Mouse (Mus musculus): Measurements from ENCODE around the gene Pank2. TPM values are rescaled to one million over a fixed set of nuclear protein-coding genes. Genes with fewer than 3 reads are reported as not detected.

The Pank2 gene
- polyA plus RNA-seq, 1 experiment from 2014 or later, result 34.9 TPM

DNA sequence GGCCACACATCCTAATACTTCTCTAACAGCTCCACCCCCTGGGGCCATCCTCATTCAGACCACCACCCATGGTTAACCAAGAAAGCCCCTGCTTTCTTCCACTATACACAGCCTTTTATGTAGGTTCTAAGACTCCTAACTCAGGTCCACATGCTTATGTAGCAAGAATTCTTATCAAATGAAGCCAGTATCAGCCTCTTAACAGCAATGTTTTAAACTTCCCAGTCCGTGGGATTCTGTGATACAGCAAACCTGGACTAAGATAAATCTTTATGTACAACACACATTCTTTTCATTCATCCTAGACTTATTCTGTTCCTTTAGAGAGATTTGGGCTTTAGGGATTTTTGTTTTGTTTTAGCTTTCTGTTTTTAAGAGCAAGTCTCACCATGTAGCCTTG, 61.4 kb downstream of the Pank2 start:
- Histone ChIP-seq H3K4me3 (replicated peaks; ENCODE audit: low read depth, low read length) (no peak overlapping the region), H3K27ac (replicated peaks; ENCODE audit: low read depth, low read length) (no peak overlapping the region), H3K4me2 (ENCODE audit: low read length) (no peak overlapping the region), H3K9ac (replicated peaks; ENCODE audit: low read length) (no peak overlapping the region), H3K4me1 (ENCODE audit: control insufficient read depth, insufficient read depth, low read length) (no peaks in the 10 kb centered on the region), H3K9me3 (ENCODE audit: control insufficient read depth, low read length) (peaks cover 6% of the 10 kb centered on the region), H3K27me3 (ENCODE audit: control insufficient read depth, insufficient read depth, low read length) (no peaks in the 10 kb centered on the region), H3K36me3 (ENCODE audit: control insufficient read depth, insufficient read depth, low read length) (no peaks in the 10 kb centered on the region; the same call in 1 of the 2 replicates)
- DNase-seq (no peak), ATAC-seq (ENCODE audit: low FRiP score, low TSS enrichment) (no peak)
- WGBS, result 74% methylated on average over 1 of the region's 1 CpGs

DNA sequence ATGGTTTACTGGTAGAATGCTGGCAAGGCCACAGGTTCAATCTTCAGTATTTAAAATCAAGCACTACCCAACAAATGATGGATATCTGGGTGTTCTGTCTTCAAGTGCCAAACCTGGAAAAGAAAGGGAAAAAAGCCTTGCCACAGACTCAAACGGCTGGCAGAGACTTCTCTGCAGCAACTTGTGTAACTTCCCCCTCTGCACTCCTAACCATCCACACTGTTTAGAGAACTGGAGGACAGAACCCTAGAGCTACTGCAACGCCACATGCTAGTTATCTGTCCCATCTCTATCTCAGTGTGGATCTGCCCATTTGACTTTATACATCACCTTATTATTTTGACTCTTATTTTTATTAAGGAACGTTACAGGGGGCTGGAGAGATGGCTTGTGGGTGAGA, 63.7 kb downstream of the Pank2 start:
- no peak overlapping the region for H3K27ac ChIP-seq (replicated peaks; ENCODE audit: low read depth, low read length)
- no peak overlapping the region for H3K4me2 ChIP-seq (ENCODE audit: low read length)
- ATAC-seq (ENCODE audit: low FRiP score, low TSS enrichment), result no peak
- H3K9me3 ChIP-seq (ENCODE audit: control insufficient read depth, low read length), result no peaks in the 10 kb centered on the region
- no peaks in the 10 kb centered on the region for H3K36me3 ChIP-seq (ENCODE audit: control insufficient read depth, insufficient read depth, low read length)
- no peak overlapping the region for H3K9ac ChIP-seq (replicated peaks; ENCODE audit: low read length)
- H3K4me1 ChIP-seq (ENCODE audit: control insufficient read depth, insufficient read depth, low read length), result no peaks in the 10 kb centered on the region
- WGBS, result 78% methylated on average over 3 of the region's 3 CpGs
- no peak for DNase-seq
- H3K4me3 ChIP-seq (replicated peaks; ENCODE audit: low read depth, low read length), result no peak overlapping the region
- no peaks in the 10 kb centered on the region for H3K27me3 ChIP-seq (ENCODE audit: control insufficient read depth, insufficient read depth, low read length)

DNA sequence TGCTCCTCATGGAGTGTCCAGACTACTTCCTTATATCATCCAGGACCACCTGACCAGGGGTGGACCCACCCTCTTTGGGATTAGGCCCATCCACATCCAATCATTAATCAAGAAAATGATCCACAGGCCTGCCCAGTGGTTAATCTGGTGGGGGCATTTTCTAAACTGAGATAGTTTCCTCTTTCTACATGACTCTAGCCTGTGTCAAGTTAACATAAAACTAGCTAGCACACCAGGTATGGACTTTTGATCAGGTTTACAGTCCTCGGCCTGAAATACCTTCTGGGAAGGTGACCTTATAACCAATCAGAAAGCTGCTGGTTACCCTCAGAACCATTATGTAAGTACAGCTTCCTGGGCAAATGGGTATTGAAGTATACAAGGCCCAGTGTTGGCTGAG, 66.7 kb downstream of the Pank2 start:
- Histone ChIP-seq H3K9me3 (ENCODE audit: control insufficient read depth, low read length) (no peaks in the 10 kb centered on the region), H3K4me3 (replicated peaks; ENCODE audit: low read depth, low read length) (no peak overlapping the region), H3K4me1 (ENCODE audit: control insufficient read depth, insufficient read depth, low read length) (no peaks in the 10 kb centered on the region), H3K27ac (replicated peaks; ENCODE audit: low read depth, low read length) (no peak overlapping the region), H3K4me2 (ENCODE audit: low read length) (no peak overlapping the region), H3K9ac (replicated peaks; ENCODE audit: low read length) (no peak overlapping the region), H3K27me3 (ENCODE audit: control insufficient read depth, insufficient read depth, low read length) (no peaks in the 10 kb centered on the region), H3K36me3 (ENCODE audit: control insufficient read depth, insufficient read depth, low read length) (no peaks in the 10 kb centered on the region)
- no peak for ATAC-seq (ENCODE audit: low FRiP score, low TSS enrichment)
- DNase-seq, result no peak
- WGBS, result 96% methylated on average over 1 of the region's 1 CpGs

GRCm38 (mm10) chr2:131330548-131330947, 68.3 kb downstream of the Pank2 start:
- no peak overlapping the region for H3K4me2 ChIP-seq (ENCODE audit: low read length)
- DNase-seq, result no peak
- no peak for ATAC-seq (ENCODE audit: low FRiP score, low TSS enrichment)
- no peak overlapping the region for H3K4me3 ChIP-seq (replicated peaks; ENCODE audit: low read depth, low read length)
- H3K27ac ChIP-seq (replicated peaks; ENCODE audit: low read depth, low read length), result no peak overlapping the region
- H3K4me1 ChIP-seq (ENCODE audit: control insufficient read depth, insufficient read depth, low read length), result no peaks in the 10 kb centered on the region
- H3K36me3 ChIP-seq (ENCODE audit: control insufficient read depth, insufficient read depth, low read length), result no peaks in the 10 kb centered on the region
- WGBS, result 71% methylated on average over 3 of the region's 3 CpGs
- no peak overlapping the region for H3K9ac ChIP-seq (replicated peaks; ENCODE audit: low read length)
- no peaks in the 10 kb centered on the region for H3K9me3 ChIP-seq (ENCODE audit: control insufficient read depth, low read length)
- no peaks in the 10 kb centered on the region for H3K27me3 ChIP-seq (ENCODE audit: control insufficient read depth, insufficient read depth, low read length)

DNA sequence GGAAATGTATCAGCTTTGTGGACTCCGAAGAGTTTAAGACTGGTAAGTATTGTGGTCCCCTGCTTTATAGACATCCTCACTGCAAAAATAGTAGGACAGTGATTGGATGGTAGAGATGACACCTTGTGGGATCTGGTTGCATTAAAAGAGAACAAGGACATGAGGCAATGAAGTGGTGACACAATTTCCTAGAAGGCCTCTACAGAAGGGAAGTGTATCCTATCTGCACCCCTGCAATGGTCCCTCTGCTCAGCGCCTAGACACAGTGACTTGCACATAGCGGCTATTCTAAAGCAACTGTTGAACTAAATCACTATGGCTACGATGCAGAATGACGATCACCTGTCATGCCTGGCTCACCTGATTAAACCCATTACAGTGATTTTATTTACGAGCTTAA, 75.3 kb downstream of the Pank2 start:
- Histone ChIP-seq H3K4me2 (ENCODE audit: low read length) (no peak overlapping the region), H3K9ac (replicated peaks; ENCODE audit: low read length) (no peak overlapping the region), H3K36me3 (ENCODE audit: control insufficient read depth, insufficient read depth, low read length) (no peaks in the 10 kb centered on the region), H3K4me1 (ENCODE audit: control insufficient read depth, insufficient read depth, low read length) (no peaks in the 10 kb centered on the region), H3K27me3 (ENCODE audit: control insufficient read depth, insufficient read depth, low read length) (no peaks in the 10 kb centered on the region), H3K27ac (replicated peaks; ENCODE audit: low read depth, low read length) (no peak overlapping the region), H3K9me3 (ENCODE audit: control insufficient read depth, low read length) (no peaks in the 10 kb centered on the region), H3K4me3 (replicated peaks; ENCODE audit: low read depth, low read length) (no peak overlapping the region)
- WGBS, result 88% methylated on average over 6 of the region's 6 CpGs
- ATAC-seq (ENCODE audit: low FRiP score, low TSS enrichment) (no peak), DNase-seq (no peak)

DNA sequence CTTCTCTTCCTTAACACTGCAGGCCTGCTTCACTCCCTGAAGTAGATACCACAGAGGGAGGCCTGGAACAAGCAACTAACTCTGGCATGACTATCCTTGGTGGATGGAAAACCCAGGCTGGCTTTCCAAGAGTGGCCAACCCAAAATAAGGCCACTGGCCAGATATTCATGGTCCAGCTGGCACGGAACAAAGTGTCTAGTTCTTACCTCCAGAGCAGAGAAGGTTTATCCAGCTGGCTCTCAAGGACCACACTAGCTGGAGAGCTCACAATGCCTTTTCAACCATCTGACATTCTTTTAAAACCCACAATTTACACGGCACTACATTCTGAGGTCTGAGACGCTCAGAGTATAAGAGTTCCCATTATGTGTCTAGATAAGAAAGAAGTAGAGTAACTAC, 82.2 kb downstream of the Pank2 start:
- Histone ChIP-seq H3K9ac (replicated peaks; ENCODE audit: low read length) (no peak overlapping the region), H3K9me3 (ENCODE audit: control insufficient read depth, low read length) (no peaks in the 10 kb centered on the region), H3K27me3 (ENCODE audit: control insufficient read depth, insufficient read depth, low read length) (no peaks in the 10 kb centered on the region), H3K27ac (replicated peaks; ENCODE audit: low read depth, low read length) (no peak overlapping the region), H3K36me3 (ENCODE audit: control insufficient read depth, insufficient read depth, low read length) (no peaks in the 10 kb centered on the region), H3K4me3 (replicated peaks; ENCODE audit: low read depth, low read length) (no peak overlapping the region), H3K4me1 (ENCODE audit: control insufficient read depth, insufficient read depth, low read length) (peaks cover 7% of the 10 kb centered on the region; the same call in 1 of the 2 replicates), H3K4me2 (ENCODE audit: low read length) (no peak overlapping the region)
- no peak for ATAC-seq (ENCODE audit: low FRiP score, low TSS enrichment)
- no peak for DNase-seq
- 66% methylated on average over 3 of the region's 3 CpGs for WGBS

GRCm38 (mm10) chr2:131345556-131345955, 83.3 kb downstream of the Pank2 start:
- no peak overlapping the region for H3K4me3 ChIP-seq (replicated peaks; ENCODE audit: low read depth, low read length)
- no peaks in the 10 kb centered on the region for H3K9me3 ChIP-seq (ENCODE audit: control insufficient read depth, low read length)
- DNase-seq (no peak), ATAC-seq (ENCODE audit: low FRiP score, low TSS enrichment) (no peak)
- H3K36me3 ChIP-seq (ENCODE audit: control insufficient read depth, insufficient read depth, low read length), result no peaks in the 10 kb centered on the region
- 59% methylated on average over 3 of the region's 3 CpGs for WGBS
- H3K27ac ChIP-seq (replicated peaks; ENCODE audit: low read depth, low read length), result no peak overlapping the region
- no peak overlapping the region for H3K4me2 ChIP-seq (ENCODE audit: low read length)
- no peak overlapping the region for H3K9ac ChIP-seq (replicated peaks; ENCODE audit: low read length)
- H3K4me1 ChIP-seq (ENCODE audit: control insufficient read depth, insufficient read depth, low read length), result peaks cover 17% of the 10 kb centered on the region
- H3K27me3 ChIP-seq (ENCODE audit: control insufficient read depth, insufficient read depth, low read length), result no peaks in the 10 kb centered on the region

Small RNA genes within 50 kb of the gene (microRNA-seq; reads per million reads assigned to microRNA genes)
- gene Mir103-2, result 85.8 reads per million, percentile 54 among the genes with 10 or more reads in this experiment

Other genes starting within 250 kb of the Pank2 start
- 37.8 and 41.7 TPM in 2 replicates for gene Gfra4, start 219.4 kb upstream of the Pank2 start, polyA plus RNA-seq (2014; fragmentation: Nextera tagmentation; extraction: Ambion mirVana)
- gene Adam33, start 198.7 kb upstream of the Pank2 start, polyA plus RNA-seq (2014; fragmentation: Nextera tagmentation; extraction: Ambion mirVana), result 0.36 and 0.58 TPM in 2 replicates
- gene Siglec1, start 175.7 kb upstream of the Pank2 start, polyA plus RNA-seq (2014; fragmentation: Nextera tagmentation; extraction: Ambion mirVana), result 0.51 TPM in 1 of 2 replicates, not detected in the other
- gene Hspa12b, start 135.2 kb upstream of the Pank2 start, polyA plus RNA-seq (2014; fragmentation: Nextera tagmentation; extraction: Ambion mirVana), result 1.5 and 1.7 TPM in 2 replicates
- gene Gm11037, start 129.0 kb upstream of the Pank2 start, polyA plus RNA-seq (2014; fragmentation: Nextera tagmentation; extraction: Ambion mirVana), result not detected in 2 replicates
- gene 1700037H04Rik, start 102.4 kb upstream of the Pank2 start, polyA plus RNA-seq (2014; fragmentation: Nextera tagmentation; extraction: Ambion mirVana), result 76.4 and 85.7 TPM in 2 replicates
- gene Cenpb, start 82.4 kb upstream of the Pank2 start, polyA plus RNA-seq (2014; fragmentation: Nextera tagmentation; extraction: Ambion mirVana), result 11.1 TPM in 2 replicates
- 16.4 and 31.5 TPM in 2 replicates for gene Cdc25b, start 75.5 kb upstream of the Pank2 start, polyA plus RNA-seq (2014; fragmentation: Nextera tagmentation; extraction: Ambion mirVana)
- 11.3 and 14.1 TPM in 2 replicates for gene Spef1, start 75.2 kb upstream of the Pank2 start, polyA plus RNA-seq (2014; fragmentation: Nextera tagmentation; extraction: Ambion mirVana)
- 32.5 and 34.3 TPM in 2 replicates for gene Ap5s1, start 55.4 kb upstream of the Pank2 start, polyA plus RNA-seq (2014; fragmentation: Nextera tagmentation; extraction: Ambion mirVana)
- 3.8 and 6.8 TPM in 2 replicates for gene Mavs, start 28.4 kb upstream of the Pank2 start, polyA plus RNA-seq (2014; fragmentation: Nextera tagmentation; extraction: Ambion mirVana)
- gene Rnf24, start 90.4 kb downstream of the Pank2 start, polyA plus RNA-seq (2014; fragmentation: Nextera tagmentation; extraction: Ambion mirVana), result 19.6 and 21.2 TPM in 2 replicates
- 31.4 and 37.7 TPM in 2 replicates for gene Smox, start 229.0 kb downstream of the Pank2 start, polyA plus RNA-seq (2014; fragmentation: Nextera tagmentation; extraction: Ambion mirVana)

Data from midbrain, embryonic 14.5 days (tissue).